Mouse (Mus musculus) embryonic fibroblast, embryonic 13.5 days (primary cell): ENCODE data around the gene Fars2. TPM values are rescaled to one million over a fixed set of nuclear protein-coding genes. Genes with fewer than 3 reads are reported as not detected.

ENCODE experiments used
- H3K27ac ChIP-seq: 2 replicates; pipeline ENCODE4 v1.5.1; 2012; ENCODE audit warnings: low read length, control low read depth, inconsistent platforms; ENCODE audit not compliant: insufficient read depth
- H3K4me1 ChIP-seq: 2 replicates; pipeline ENCODE4 v1.6.1; 2011; ENCODE audit warnings: low read length; ENCODE audit not compliant: control insufficient read depth, insufficient read depth
- H3K4me3 ChIP-seq: 2 replicates; pipeline ENCODE4 v1.5.1; 2011; ENCODE audit warnings: mild to moderate bottlenecking, control low read depth, low read length; ENCODE audit not compliant: insufficient read depth
- CTCF ChIP-seq: IDR thresholded peaks from 2 replicates; pipeline ENCODE4 v1.5.1; 2011; ENCODE audit warnings: mild to moderate bottlenecking, control low read depth, low read length, moderate library complexity, borderline replicate concordance; ENCODE audit not compliant: insufficient read depth
- POLR2A ChIP-seq: IDR thresholded peaks from 2 replicates; pipeline ENCODE4 v1.6.1; 2011; ENCODE audit warnings: low read depth, mild to moderate bottlenecking, control low read depth, low read length, moderate library complexity
- polyA plus RNA-seq: library from polyadenylated mRNA; stranded (reverse); fragments of >200 nt; gene quantifications from 2 replicates; pipeline ENCODE4 v1.2.4, GENCODE M21; 2011; ENCODE audit warnings: low read depth; ENCODE audit not compliant: missing spikeins, insufficient read length

Gene Fars2
- polyA plus RNA-seq, result 14.0 and 16.0 TPM in 2 replicates

DNA sequence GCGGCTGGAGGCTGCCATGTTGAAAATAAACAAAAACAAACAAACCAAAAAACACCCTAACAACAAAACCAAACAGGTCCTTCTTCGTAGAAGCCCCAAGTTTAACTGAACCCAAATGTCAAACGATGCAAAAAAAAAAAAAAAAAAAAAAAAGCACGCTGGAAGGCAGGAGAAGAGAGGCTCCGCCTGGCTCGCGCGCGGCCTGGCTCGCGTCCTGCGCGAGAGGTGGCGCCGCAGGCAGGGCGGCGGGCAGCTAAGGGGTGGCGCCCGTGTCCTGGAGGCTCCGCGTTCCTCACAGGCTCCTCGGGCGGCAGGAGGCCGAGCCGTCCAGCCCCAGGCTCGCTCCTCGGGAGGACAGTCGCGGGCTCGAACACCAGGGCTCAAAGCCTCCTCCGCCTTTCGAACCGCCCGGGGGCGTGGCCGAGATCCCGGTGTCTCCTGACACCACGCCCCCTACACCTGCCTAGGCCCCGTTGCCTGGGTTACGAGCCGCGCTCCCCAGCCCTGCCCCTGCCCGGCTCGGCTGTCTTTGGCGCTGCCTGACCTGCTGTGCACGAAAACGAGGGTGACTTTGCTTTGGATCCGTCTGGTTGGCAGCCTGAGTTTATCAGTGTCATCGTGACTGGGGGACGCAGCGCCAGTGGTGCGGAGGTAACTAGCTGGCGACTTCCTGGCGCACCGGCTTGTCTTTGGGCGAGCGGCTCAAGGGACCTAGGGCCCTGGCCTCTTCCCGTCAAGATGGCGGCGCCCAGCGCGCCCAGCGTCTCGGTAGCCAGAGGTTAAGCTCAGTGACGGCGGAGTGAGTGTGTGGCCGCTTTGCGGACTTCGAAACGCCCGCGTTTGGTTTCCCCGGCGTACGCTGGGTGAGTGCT, at the start of gene Fars2, which contains the start of gene Lyrm4:
Gene Fars2, plus strand, starts transcription at position 270 of the 872 bp plus-strand sequence.
Gene Lyrm4, minus strand, starts transcription at position 384 of the 872 bp plus-strand sequence.
- Histone ChIP-seq H3K27ac (peak within 1 kb of the TSS; percentile 62), H3K4me1 (no peaks in the 10 kb centered on the region), H3K4me3 (peak within 1 kb of the TSS; percentile 89)
- no peak for TF ChIP-seq CTCF
- peak; percentile 75 for TF ChIP-seq POLR2A

DNA sequence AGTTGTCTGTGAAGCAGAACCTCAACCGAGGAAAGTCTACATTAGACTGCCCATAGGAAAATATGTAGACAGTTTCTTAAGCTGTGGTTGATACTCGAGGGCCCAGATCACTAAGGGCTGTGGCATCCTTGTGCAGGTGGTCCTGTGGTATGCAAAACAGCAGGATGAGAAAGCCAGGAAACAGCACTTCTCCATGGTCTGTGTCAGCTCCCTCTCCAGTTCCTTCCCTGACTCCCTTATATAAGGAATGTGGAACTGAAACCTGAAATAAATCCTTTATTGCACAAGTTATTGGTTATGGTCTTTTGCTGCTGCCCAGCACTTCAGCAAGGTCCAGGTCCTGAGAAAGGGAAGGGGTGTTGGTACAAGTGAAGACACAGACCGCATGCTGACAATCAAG, 42.7 kb upstream of the Fars2 start:
- TF ChIP-seq CTCF (no peak), POLR2A (no peak)
- Histone ChIP-seq H3K4me1 (no peaks in the 10 kb centered on the region), H3K27ac (no peak overlapping the region), H3K4me3 (no peak overlapping the region)

DNA sequence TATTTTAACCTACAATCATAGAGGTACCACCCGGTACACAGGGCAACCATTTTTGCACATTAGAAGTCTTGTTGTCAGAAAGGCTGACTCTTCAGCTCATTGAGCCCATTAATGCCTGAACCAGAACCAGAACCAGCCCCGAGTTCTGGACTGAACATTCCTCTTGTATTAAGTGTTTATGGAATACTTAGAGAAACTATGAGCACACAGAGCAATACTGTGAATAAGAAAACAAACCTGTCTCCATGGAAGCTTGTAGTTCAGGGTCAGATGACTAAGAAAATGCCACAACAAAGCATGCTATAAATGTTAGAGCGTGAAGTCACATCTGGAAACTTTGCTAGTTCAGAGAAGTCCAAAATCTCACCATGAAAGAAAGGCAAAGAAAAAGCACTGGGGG, 35.6 kb upstream of the Fars2 start:
- Histone ChIP-seq H3K27ac (peak overlapping the region; percentile 60), H3K4me3 (no peak overlapping the region), H3K4me1 (peaks cover 10% of the 10 kb centered on the region)
- TF ChIP-seq CTCF (no peak), POLR2A (no peak)

DNA sequence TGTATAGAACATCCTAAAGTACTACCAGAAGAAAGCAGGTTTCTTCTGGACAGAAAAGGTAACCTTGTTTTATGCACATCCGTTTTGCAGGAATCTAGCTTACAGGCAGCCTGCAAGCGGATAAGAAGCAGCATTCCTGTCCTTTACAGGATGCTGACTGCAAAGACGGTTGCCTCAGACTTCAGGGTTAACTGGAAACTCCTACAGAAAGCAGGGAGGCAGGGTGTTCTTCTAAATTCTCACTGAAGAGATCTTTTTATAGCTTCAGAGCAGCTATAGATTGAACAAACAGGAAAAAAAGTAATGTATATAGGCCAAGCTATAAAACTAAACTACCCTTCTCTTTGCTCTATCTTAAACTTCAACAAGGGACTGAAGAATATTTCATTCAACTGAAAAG, 32.5 kb upstream of the Fars2 start:
- no peak for TF ChIP-seq POLR2A
- TF ChIP-seq CTCF, result no peak
- Histone ChIP-seq H3K4me3 (no peak overlapping the region), H3K4me1 (peaks cover 11% of the 10 kb centered on the region), H3K27ac (no peak overlapping the region)

DNA sequence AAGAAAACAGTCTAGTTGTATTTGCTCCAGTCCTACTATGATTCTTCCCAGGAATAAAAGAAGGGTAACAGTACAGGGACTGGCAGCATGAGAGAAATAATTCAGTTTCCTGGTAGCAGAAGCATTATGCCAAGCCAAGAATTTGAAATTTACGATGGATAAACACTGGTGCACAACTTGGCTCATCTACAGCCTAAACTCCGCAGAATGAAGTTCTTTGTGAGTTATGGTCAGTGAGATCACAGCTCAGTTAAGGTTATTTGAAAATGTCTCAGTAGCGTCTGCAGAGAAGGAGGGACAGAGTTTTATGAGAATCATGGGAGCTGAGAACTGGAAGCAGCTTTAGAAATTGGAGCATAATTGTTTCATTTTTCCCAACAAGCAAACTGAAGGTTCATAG, 31.2 kb upstream of the Fars2 start:
- peaks cover 11% of the 10 kb centered on the region for H3K4me1 ChIP-seq
- no peak overlapping the region for H3K27ac ChIP-seq
- TF ChIP-seq CTCF (no peak), POLR2A (no peak)
- H3K4me3 ChIP-seq, result no peak overlapping the region

DNA sequence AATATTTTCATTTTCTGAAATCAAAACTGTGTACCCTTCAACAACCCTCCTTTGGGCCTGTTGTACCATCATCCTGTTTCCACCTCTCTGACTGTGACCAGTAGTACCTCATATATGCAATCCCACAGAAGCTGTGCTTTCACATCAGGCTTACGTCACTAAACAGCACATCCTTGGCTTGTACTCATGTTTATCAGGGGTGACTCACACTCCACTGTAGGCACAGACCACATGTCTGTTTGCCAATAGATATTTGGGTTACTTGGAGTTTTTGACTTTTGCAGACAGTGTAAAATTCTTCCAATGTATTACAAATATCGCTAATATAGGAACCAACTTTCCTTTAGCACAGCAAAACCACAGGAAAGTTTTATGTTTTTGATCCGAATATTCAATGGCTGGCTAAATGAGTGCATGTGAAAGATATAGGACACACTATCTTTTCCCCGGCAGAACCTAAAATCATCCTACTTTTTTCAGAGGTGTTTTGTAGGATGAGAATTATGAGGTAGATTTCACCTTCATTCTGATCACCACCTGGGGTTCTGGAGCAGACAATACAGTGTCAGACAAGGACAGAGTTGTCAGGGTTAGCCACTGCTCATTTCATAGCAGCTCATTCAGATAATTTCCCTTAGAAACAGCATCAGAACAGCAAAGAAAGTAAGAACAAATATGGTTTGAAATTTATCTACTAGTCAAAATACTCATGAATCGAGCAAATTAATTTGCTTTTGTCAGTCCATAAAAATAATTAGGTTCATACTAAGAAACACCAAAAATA, 30.4 kb upstream of the Fars2 start:
- no peak for TF ChIP-seq CTCF
- no peak for TF ChIP-seq POLR2A
- no peak overlapping the region for H3K27ac ChIP-seq
- H3K4me3 ChIP-seq, result no peak overlapping the region
- H3K4me1 ChIP-seq, result peaks cover 8% of the 10 kb centered on the region

DNA sequence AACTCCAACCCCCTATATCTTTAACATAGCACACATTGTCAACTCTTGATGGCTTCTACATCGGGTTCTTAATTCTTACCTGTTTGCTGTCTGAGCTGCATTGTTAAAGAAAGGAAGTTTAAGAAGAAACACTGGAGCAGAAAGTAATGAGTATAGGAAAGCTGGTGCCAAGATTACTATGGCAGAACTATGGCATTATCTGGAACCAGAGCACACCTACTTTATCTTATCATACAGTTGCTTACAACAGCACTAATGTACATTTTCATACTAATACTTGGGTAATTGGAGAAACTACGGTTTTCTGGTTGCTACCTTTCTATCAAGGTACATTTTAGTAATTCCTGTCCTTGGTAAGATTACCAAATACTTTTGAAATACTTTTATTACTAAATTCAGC, 29.8 kb upstream of the Fars2 start:
- H3K4me1 ChIP-seq, result peaks cover 2% of the 10 kb centered on the region
- TF ChIP-seq CTCF (no peak), POLR2A (no peak)
- no peak overlapping the region for H3K4me3 ChIP-seq
- H3K27ac ChIP-seq, result no peak overlapping the region

DNA sequence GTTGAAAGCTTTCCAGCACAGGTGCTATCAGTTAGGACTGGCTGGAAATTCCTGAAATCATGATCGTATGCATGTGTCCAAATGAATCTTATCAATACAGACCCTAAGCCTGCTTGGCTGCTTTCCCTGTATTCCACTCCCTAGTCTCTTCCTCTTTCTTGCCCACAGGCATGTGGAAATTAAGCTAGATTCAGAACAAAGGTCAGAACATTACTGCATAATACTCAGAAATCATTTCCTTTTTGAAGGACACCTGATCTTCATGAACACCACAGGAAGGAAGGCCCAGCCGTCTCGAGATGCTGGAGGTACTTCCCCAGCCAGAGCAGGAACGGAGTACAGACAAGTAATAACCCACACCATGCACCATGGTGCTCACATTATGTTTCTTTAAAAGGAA, 29.0 kb upstream of the Fars2 start:
- H3K4me3 ChIP-seq, result no peak overlapping the region
- peaks cover 2% of the 10 kb centered on the region for H3K4me1 ChIP-seq
- TF ChIP-seq CTCF (no peak), POLR2A (no peak)
- no peak overlapping the region for H3K27ac ChIP-seq

DNA sequence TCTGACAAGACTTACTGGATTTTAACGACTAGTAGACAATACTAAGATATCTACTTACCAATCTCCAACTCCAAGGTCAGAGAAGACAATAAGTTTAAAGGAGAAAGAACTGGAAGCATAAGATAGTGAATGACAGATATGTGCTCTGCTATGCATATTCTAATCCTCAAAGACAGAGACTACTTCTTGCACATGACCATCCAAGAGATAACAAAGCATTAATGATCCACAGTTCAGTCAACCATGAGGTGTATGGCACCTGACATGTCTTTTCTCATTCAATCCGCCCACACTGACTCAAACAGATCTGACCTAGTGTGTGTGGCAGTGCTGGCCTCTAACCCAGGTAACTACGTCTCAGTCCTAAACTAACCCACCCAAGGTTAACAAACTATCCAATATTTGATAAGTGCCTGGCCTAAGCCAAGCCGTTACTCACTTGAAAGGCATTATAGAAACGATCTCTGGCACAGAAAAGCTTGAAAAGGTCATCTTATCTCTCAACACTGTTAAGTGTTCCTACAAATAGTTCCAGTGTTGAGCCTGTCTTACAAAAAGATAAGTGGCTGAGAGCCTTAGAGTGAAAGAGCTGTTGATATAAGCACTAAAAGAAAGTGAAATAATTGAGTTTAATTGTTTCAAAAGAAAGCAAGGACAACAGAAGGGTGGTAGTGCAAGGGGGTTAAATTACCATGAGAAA, 20.4 kb upstream of the Fars2 start:
- no peak overlapping the region for H3K27ac ChIP-seq
- no peak overlapping the region for H3K4me3 ChIP-seq
- no peak for TF ChIP-seq CTCF
- no peak for TF ChIP-seq POLR2A
- H3K4me1 ChIP-seq, result no peaks in the 10 kb centered on the region

DNA sequence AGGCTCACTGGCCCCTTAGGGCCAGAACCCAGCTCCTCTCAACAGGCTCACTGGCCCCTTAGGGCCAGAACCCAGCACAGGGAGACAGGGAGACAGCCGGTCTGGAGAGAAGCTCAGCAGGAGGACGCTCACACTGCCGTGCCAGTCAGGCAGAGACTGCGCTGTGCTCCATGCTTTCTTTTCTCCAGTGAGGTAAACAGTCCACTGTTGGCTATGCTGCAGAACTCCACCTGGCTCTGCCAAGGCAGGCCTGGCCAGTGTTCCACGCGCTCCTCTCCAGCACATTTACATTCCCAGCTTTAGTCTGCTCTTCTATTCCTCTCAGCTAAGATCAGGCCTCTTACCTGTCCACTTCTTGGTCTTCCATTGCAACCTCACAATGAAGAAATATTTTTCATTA, 11.6 kb upstream of the Fars2 start:
- TF ChIP-seq CTCF (no peak), POLR2A (no peak)
- H3K4me1 ChIP-seq, result no peaks in the 10 kb centered on the region
- H3K27ac ChIP-seq, result no peak overlapping the region
- H3K4me3 ChIP-seq, result no peak overlapping the region
